Mouse (Mus musculus) macrophage (primary cell): ENCODE results near the gene Zswim3. TPM values are rescaled to one million over a fixed set of nuclear protein-coding genes. Genes with fewer than 3 reads are reported as not detected.

ENCODE experiments used
- H3K27ac ChIP-seq: fragments of 350-480 bp; formaldehyde crosslinking; 2 replicates; pipeline ENCODE4 v1.9.0; 2021
- H3K36me3 ChIP-seq: fragments of 350-480 bp; formaldehyde crosslinking; 2 replicates; pipeline ENCODE4 v1.9.0; 2021; ENCODE audit errors: inconsistent target
- H3K4me3 ChIP-seq: fragments of 350-480 bp; formaldehyde crosslinking; 2 replicates; pipeline ENCODE4 v1.9.0; 2021; ENCODE audit errors: inconsistent target
- H3K79me2 ChIP-seq: fragments of 350-480 bp; formaldehyde crosslinking; 2 replicates; pipeline ENCODE4 v1.9.0; 2021; ENCODE audit errors: inconsistent target
- WGBS: methylation state at CpG from one replicate; pipeline ENCODE4 v1.1.7; 2026; ENCODE audit warnings: inconsistent platforms; ENCODE audit not compliant: missing documents; 5-methylcytosine and 5-hydroxymethylcytosine counted together
- polyA plus RNA-seq: library from polyadenylated mRNA; stranded (reverse); fragments of 250-400 nt; gene quantifications from 3 replicates; pipeline ENCODE4 v1.2.4, GENCODE M21; 2018; ENCODE audit warnings: inconsistent platforms

Zswim3 gene
- polyA plus RNA-seq, 1 experiment from 2014 or later, result 3.3 TPM

- peaks cover 11% of the 10 kb centered on the region; the same call in 1 of the 2 replicates for H3K36me3 ChIP-seq
- H3K79me2 ChIP-seq, result peaks cover 68% of the 10 kb centered on the region
- 2% methylated on average over 21 of the region's 21 CpGs for WGBS
Measured at GRCm38 (mm10) chr2:164805332-164805718, 427 bp downstream of the Zswim3 start.

GRCm38 (mm10) chr2:164806614-164807013, 1.7 kb downstream of the Zswim3 start:
- peaks cover 56% of the 10 kb centered on the region for H3K79me2 ChIP-seq
- H3K27ac ChIP-seq, result no peak overlapping the region
- H3K36me3 ChIP-seq, result peaks cover 3% of the 10 kb centered on the region; the same call in 1 of the 2 replicates
- 98% methylated on average over 7 of the region's 7 CpGs for WGBS
- H3K4me3 ChIP-seq, result no peak overlapping the region

More at GRCm38 (mm10) chr2:164805332-164805718, 427 bp downstream of the Zswim3 start:
- H3K4me3 ChIP-seq, result peak overlapping the region; percentile 91
- peak overlapping the region; percentile 85 for H3K27ac ChIP-seq

- Histone ChIP-seq H3K36me3 (peaks cover 3% of the 10 kb centered on the region; the same call in 1 of the 2 replicates), H3K27ac (no peak overlapping the region), H3K79me2 (no peaks in the 10 kb centered on the region), H3K4me3 (no peak overlapping the region)
- 93% methylated on average over 2 of the region's 2 CpGs for WGBS
Measured at GRCm38 (mm10) chr2:164813557-164813956, 8.7 kb downstream of the Zswim3 start.

- peaks cover 6% of the 10 kb centered on the region; the same call in 1 of the 2 replicates for H3K36me3 ChIP-seq
- H3K27ac ChIP-seq, result 0 out of 2 replicates have a peak overlapping the region, but pooled peaks have one; percentile 7
- H3K4me3 ChIP-seq, result no peak overlapping the region
- no peaks in the 10 kb centered on the region for H3K79me2 ChIP-seq
- WGBS, result 29% methylated on average over 5 of the region's 5 CpGs
Measured at GRCm38 (mm10) chr2:164815348-164815747, 10.4 kb downstream of the Zswim3 start.

- Histone ChIP-seq H3K27ac (0 out of 2 replicates have a peak overlapping the region, but pooled peaks have one; percentile 7), H3K4me3 (no peak overlapping the region), H3K79me2 (no peaks in the 10 kb centered on the region), H3K36me3 (peaks cover 9% of the 10 kb centered on the region; the same call in 1 of the 2 replicates)
- 93% methylated on average over 8 of the region's 8 CpGs for WGBS
Measured at GRCm38 (mm10) chr2:164815821-164816220, 10.9 kb downstream of the Zswim3 start.

GRCm38 (mm10) chr2:164817206-164817605, 12.3 kb downstream of the Zswim3 start:
- no peak overlapping the region for H3K4me3 ChIP-seq
- peaks cover 9% of the 10 kb centered on the region; the same call in 1 of the 2 replicates for H3K36me3 ChIP-seq
- 92% methylated on average over 6 of the region's 6 CpGs for WGBS
- no peaks in the 10 kb centered on the region for H3K79me2 ChIP-seq
- H3K27ac ChIP-seq, result no peak overlapping the region

- no peak overlapping the region for H3K4me3 ChIP-seq
- peaks cover 9% of the 10 kb centered on the region; the same call in 1 of the 2 replicates for H3K36me3 ChIP-seq
- H3K79me2 ChIP-seq, result no peaks in the 10 kb centered on the region
- no peak overlapping the region for H3K27ac ChIP-seq
- 92% methylated on average over 5 of the region's 5 CpGs for WGBS
Measured at GRCm38 (mm10) chr2:164817703-164818102, 12.8 kb downstream of the Zswim3 start.

- H3K4me3 ChIP-seq, result no peak overlapping the region
- peaks cover 17% of the 10 kb centered on the region; the same call in 1 of the 2 replicates for H3K79me2 ChIP-seq
- WGBS, result 84% methylated on average over 6 of the region's 6 CpGs
- no peak overlapping the region for H3K27ac ChIP-seq
- peaks cover 20% of the 10 kb centered on the region for H3K36me3 ChIP-seq
Measured at GRCm38 (mm10) chr2:164821060-164821459, 16.2 kb downstream of the Zswim3 start.

GRCm38 (mm10) chr2:164822636-164823165, 17.8 kb downstream of the Zswim3 start, which contains the start of gene Zswim1:
TSS of gene Zswim1 (plus strand) at chr2:164822686.
- 1% methylated on average over 31 of the region's 32 CpGs for WGBS

GRCm38 (mm10) chr2:164823181-164823585, 18.3 kb downstream of the Zswim3 start:
- Histone ChIP-seq H3K36me3 (peaks cover 41% of the 10 kb centered on the region), H3K4me3 (peak overlapping the region; percentile 88), H3K27ac (peak overlapping the region; percentile 49), H3K79me2 (peaks cover 17% of the 10 kb centered on the region; the same call in 1 of the 2 replicates)
- WGBS, result 2% methylated on average over 10 of the region's 10 CpGs

More at GRCm38 (mm10) chr2:164822636-164823165, 17.8 kb downstream of the Zswim3 start, which contains the start of gene Zswim1:
- Histone ChIP-seq H3K4me3 (peak within 1 kb of the TSS; percentile 88), H3K79me2 (peaks cover 17% of the 10 kb centered on the region; the same call in 1 of the 2 replicates), H3K36me3 (peaks cover 36% of the 10 kb centered on the region), H3K27ac (peak within 1 kb of the TSS; percentile 49)

GRCm38 (mm10) chr2:164823969-164824368, 19.1 kb downstream of the Zswim3 start:
- Histone ChIP-seq H3K36me3 (peaks cover 45% of the 10 kb centered on the region), H3K4me3 (no peak overlapping the region; the same call in 1 of the 2 replicates)
- 97% methylated on average over 4 of the region's 4 CpGs for WGBS

GRCm38 (mm10) chr2:164825521-164825920, 20.6 kb downstream of the Zswim3 start:
- Histone ChIP-seq H3K79me2 (peaks cover 17% of the 10 kb centered on the region; the same call in 1 of the 2 replicates), H3K27ac (no peak overlapping the region), H3K36me3 (peaks cover 37% of the 10 kb centered on the region), H3K4me3 (no peak overlapping the region)
- 96% methylated on average over 17 of the region's 17 CpGs for WGBS

More at GRCm38 (mm10) chr2:164823969-164824368, 19.1 kb downstream of the Zswim3 start:
- no peak overlapping the region for H3K27ac ChIP-seq
- peaks cover 17% of the 10 kb centered on the region; the same call in 1 of the 2 replicates for H3K79me2 ChIP-seq

- Histone ChIP-seq H3K27ac (no peak overlapping the region), H3K79me2 (peaks cover 23% of the 10 kb centered on the region; the same call in 1 of the 2 replicates)
Measured at GRCm38 (mm10) chr2:164827146-164827850, 22.4 kb downstream of the Zswim3 start.

GRCm38 (mm10) chr2:164828437-164828836, 23.5 kb downstream of the Zswim3 start, which contains the start of gene Spata25:
TSS of gene Spata25 (minus strand) at chr2:164828537.
- Histone ChIP-seq H3K27ac (no peak within 1 kb of the TSS), H3K4me3 (no peak within 1 kb of the TSS), H3K79me2 (peaks cover 28% of the 10 kb centered on the region; the same call in 1 of the 2 replicates), H3K36me3 (peaks cover 35% of the 10 kb centered on the region)
- WGBS, result 98% methylated on average over 6 of the region's 6 CpGs

More at GRCm38 (mm10) chr2:164827146-164827850, 22.4 kb downstream of the Zswim3 start:
- 94% methylated on average over 16 of the region's 16 CpGs for WGBS
- Histone ChIP-seq H3K36me3 (peaks cover 35% of the 10 kb centered on the region), H3K4me3 (no peak overlapping the region)
